Mouse (Mus musculus) erythroblast, embryonic 14.5 days (primary cell): ENCODE measurements around the gene Cpeb2.

ENCODE experiments used
- GATA1 ChIP-seq: IDR thresholded peaks from 2 replicates; pipeline ENCODE4 v1.6.1; 2012; ENCODE audit warnings: low read length, inconsistent platforms, mixed read lengths
- TAL1 ChIP-seq: IDR thresholded peaks from 3 replicates; pipeline ENCODE4 v1.6.1; 2012; ENCODE audit warnings: low read length, inconsistent platforms, mixed read lengths

GRCm38 (mm10) chr5:43334469-43334868 lies 101.5 kb downstream of the Cpeb2 start:
- TF ChIP-seq TAL1 (no peak), GATA1 (no peak)
